Mouse (Mus musculus): ENCODE measurements around the gene Vegfb. TPM values are rescaled to one million over a fixed set of nuclear protein-coding genes. Genes with fewer than 3 reads are reported as not detected.

Vegfb gene
- total RNA-seq, 1 experiment from 2014 or later, result 3.0 TPM

Other genes starting within 250 kb of the Vegfb start
- 11.8 to 24.6 TPM (median 20.5 TPM) in 3 replicates for gene Rps6ka4, start 147.0 kb downstream of the Vegfb start, total RNA-seq (2017)
- 92.9 to 171 TPM (median 102 TPM) in 3 replicates for gene Ccdc88b, start 129.4 kb downstream of the Vegfb start, total RNA-seq (2017)
- gene Trmt112, start 78.0 kb downstream of the Vegfb start, total RNA-seq (2017), result 84.5 to 135 TPM (median 85.6 TPM) in 3 replicates
- gene Prdx5, start 77.5 kb downstream of the Vegfb start, total RNA-seq (2017), result 520 to 936 TPM (median 803 TPM) in 3 replicates
- gene Esrra, start 65.8 kb downstream of the Vegfb start, total RNA-seq (2017), result 39.1 to 50.2 TPM (median 46.8 TPM) in 3 replicates
- gene Catsperz, start 62.3 kb downstream of the Vegfb start, total RNA-seq (2017), result not detected in 3 replicates
- not detected in 3 replicates for gene Kcnk4, start 53.1 kb downstream of the Vegfb start, total RNA-seq (2017)
- 9.3 to 26.0 TPM (median 10.3 TPM) in 3 replicates for gene Bad, start 45.8 kb downstream of the Vegfb start, total RNA-seq (2017)
- gene Gpr137, start 45.2 kb downstream of the Vegfb start, total RNA-seq (2017), result 13.1 to 16.8 TPM (median 14.2 TPM) in 3 replicates
- 31.2 to 34.4 TPM (median 33.6 TPM) in 3 replicates for gene Ppp1r14b, start 12.7 kb downstream of the Vegfb start, total RNA-seq (2017)
- 9.2 to 17.4 TPM (median 15.8 TPM) in 3 replicates for gene Plcb3, start 11.2 kb downstream of the Vegfb start, total RNA-seq (2017)
- 62.9 to 104 TPM (median 63.6 TPM) in 3 replicates for gene Fkbp2, start 7.2 kb downstream of the Vegfb start, total RNA-seq (2017)
- 20.1 to 34.0 TPM (median 27.0 TPM) in 3 replicates for gene Dnajc4, start 4.9 kb upstream of the Vegfb start, total RNA-seq (2017)
- gene Nudt22, start 8.5 kb upstream of the Vegfb start, total RNA-seq (2017), result 8.8 to 12.2 TPM (median 9.7 TPM) in 3 replicates
- gene Trpt1, start 8.5 kb upstream of the Vegfb start, total RNA-seq (2017), result 2.5 to 5.0 TPM (median 3.0 TPM) in 3 replicates
- 265 to 357 TPM (median 285 TPM) in 3 replicates for gene Fermt3, start 31.8 kb upstream of the Vegfb start, total RNA-seq (2017)
- 86.9 to 106 TPM (median 100 TPM) in 3 replicates for gene Stip1, start 52.3 kb upstream of the Vegfb start, total RNA-seq (2017)
- gene Macrod1, start 69.2 kb upstream of the Vegfb start, total RNA-seq (2017), result 0.32 to 1.8 TPM in 2 of 3 replicates, not detected in the other
- gene Flrt1, start 118.1 kb upstream of the Vegfb start, total RNA-seq (2017), result 0.10 TPM in 1 of 3 replicates, not detected in the others
- gene Otub1, start 218.7 kb upstream of the Vegfb start, total RNA-seq (2017), result 71.4 to 75.8 TPM (median 73.8 TPM) in 3 replicates
- 236 to 274 TPM (median 246 TPM) in 3 replicates for gene Cox8a, start 230.0 kb upstream of the Vegfb start, total RNA-seq (2017)